Mouse (Mus musculus) liver (tissue): ENCODE data around the gene G430095P16Rik.
A peak's percentile ranks its signal among the peaks of the same experiment; 100 is the strongest.

Experiments used
- DNase-seq: peaks from one replicate; pipeline ENCODE4 v3.0.0-alpha.2; 2020; ENCODE audit warnings: mixed read lengths

The G430095P16Rik gene

DNA sequence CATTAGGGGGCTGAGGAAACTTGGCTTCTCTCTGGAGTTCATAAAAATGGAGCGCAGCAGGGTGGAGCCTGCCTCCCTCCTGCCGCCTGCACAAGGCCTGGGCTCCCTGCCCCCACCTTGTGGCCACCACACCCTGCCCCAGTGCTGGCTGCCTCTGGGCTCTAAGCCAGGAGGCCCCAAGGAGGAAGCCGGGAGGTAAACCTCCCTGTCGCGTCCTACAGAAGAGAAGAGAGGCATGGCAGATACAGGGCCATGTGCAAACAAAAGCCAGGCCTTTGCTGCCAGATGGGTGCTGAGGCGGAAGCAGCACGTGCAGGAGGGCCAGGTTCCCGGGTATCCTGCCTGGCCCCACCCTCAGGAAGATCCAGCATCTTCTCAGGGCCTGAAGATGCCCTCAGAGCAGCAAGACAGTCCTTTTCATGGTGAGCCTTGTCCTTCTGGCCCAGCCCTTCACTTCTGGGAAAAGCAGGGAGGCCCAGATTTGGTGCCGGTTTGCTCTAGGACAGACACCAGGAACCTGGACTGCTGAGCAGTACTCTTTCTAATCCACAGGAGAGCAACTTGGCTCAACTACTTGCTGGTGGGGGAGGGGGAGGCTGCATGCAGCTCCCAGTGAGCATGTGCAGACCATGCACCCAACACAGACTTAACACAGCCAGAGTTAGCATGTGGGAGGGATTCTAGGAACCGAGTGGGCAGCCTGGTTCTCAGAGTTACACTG is at the start of gene G430095P16Rik:
G430095P16Rik (plus strand) TSS at position 158 of the 721 bp plus-strand sequence.
- peak; percentile 94 for DNase-seq

DNA sequence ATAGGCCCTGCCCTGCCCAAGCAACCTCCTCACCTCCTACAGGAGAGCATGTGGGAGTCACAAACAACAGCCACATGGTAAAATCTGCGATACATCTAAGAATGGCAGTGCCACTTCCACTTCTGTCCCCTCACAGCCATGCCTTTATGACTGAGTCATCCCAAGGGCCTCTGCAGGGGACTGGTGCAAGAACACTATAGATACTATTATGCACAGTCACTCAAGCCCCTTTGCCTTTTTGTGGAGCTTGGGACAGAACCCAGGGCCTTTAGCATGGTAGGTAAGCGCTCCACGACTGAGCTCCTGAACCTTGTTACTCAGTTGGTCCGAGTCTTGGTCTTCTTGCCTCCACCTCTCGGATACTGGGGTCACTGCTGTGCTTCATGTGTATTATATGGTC is 45.5 kb upstream of the G430095P16Rik start:
- DNase-seq = no peak

DNA sequence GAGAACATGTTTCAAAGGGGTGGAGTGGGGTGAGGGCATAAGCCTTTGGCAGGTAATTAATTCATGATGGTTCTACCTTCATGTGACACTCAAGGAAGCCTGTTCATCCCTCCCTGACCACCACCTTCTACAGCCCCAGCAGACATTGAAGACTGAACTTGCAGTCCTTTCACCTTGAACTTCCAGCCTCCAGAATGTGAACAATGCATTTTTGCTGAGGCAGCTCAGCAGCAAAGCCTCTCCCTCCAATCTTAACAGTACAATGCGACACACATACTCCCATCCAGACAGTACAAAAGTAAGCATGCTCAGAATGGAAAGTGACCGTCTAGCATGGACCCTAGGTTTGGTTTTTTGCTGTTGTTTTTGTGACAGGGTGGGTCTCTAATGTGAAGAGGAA is 41.3 kb upstream of the G430095P16Rik start:
- no peak for DNase-seq

DNA sequence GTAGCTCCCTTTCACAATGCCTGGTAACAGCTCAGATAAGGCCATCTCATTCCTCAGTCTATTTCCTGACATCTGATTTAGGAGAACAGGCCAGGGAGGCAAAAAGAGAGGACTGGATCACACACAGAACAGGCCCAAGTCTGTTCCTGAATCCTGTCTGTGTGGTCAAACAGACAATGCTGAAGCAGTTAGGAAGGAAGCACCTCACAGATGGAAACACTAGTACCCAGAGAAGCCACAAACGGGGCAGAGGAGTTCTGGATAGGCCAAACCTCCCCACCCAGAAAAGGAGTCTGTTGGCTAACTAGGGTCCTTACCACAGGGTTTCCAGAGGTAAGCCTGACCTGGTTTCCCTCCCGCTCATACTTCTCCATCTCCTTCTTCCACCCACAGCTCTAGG is 40.5 kb upstream of the G430095P16Rik start:
- DNase-seq = no peak

DNA sequence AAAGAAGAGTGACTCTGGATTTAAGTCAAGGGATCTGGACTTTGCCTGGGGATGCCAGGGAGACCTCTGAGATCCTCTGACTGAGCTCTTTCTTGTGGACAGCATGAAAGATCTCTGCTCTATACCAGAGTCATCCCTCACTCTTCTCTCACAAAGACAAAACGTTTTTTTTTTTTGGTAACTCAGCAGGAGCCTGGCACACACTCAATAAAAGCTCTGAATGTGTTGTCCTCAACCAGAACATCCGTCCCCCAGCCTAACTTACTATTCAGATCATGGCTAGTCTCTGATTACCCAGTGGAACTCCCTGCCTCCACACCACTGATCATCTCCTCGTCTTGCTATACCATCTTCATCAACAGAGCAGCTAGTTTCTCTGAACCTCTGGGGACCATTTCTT is 38.3 kb upstream of the G430095P16Rik start:
- no peak for DNase-seq

DNA sequence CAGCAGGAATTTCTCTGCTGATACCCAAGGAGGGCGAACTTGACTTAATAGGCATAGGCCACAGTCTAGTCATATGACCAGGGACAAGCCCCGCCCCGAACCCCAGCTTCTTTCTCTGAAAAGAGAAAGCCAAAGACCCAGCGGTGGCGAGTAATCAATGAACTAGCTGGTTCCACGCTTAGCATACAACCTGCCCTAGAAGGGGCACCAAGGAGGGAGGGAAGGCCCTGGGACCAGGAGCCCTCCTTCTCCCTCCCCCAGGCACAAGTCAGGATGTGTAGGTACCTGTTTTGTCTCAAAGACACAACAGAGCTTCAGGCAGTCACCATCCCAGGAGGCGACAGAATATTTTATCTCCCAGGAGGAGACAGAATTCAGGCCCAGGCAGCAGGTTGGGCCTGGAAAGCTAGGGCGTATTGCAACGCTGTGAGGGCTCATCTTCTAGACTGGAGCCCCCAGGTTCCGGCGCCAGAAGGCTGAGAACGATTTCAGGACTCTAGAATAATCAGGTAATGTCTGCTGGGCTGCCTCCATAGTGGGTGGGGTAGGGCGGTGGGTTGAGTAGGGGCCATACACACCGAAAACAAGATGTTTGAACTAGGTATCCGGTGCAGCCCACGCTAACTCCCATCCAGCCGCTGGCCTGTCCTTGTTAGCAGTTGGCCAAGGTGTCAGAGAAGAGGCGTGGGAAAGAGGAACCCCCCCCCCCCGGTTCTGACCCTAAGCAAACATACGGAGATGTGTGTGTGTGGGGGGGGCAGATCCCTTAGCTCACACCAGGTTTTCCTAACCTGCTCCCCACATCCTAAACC is 36.4 kb upstream of the G430095P16Rik start, which contains the start of gene Trmt1:
Trmt1 (plus strand) TSS at position 117 of the 812 bp plus-strand sequence.
- peak; percentile 71 for DNase-seq

DNA sequence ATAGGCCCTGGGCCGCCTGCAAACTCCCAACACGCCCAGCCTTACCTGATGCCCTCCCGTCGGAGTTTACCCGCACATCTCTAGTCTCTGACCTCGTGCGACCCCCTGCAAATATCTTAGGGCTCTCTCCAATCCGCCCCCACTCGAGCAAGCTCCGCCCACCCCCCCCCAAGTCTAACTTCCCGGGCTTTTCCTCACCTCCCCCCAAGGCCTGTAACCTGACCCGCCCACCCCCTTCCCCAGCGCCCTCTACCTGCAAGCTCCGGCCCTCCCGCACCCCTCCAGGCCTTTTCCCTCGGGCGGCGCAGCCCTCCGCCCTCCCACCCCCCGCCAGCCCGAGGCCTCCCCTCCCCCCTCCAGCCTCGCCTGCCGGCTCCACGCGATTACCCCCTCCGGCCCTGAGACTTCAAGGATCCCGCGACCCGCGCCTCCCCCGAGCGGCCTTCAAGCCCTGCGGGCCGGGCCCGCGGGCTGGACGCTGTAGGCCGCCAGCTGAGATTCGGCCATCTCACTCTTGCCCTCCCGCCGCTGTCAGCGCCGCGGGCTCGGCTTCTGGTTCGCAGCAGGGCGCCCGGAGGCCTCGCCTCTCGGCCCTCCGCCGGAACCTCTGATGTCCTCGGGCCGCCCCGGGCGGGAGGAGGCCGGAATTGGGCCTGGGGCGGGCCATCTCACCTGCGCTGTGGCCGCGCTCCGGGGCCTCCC is 35.7 kb upstream of the G430095P16Rik start:
- DNase-seq = peak; percentile 78

DNA sequence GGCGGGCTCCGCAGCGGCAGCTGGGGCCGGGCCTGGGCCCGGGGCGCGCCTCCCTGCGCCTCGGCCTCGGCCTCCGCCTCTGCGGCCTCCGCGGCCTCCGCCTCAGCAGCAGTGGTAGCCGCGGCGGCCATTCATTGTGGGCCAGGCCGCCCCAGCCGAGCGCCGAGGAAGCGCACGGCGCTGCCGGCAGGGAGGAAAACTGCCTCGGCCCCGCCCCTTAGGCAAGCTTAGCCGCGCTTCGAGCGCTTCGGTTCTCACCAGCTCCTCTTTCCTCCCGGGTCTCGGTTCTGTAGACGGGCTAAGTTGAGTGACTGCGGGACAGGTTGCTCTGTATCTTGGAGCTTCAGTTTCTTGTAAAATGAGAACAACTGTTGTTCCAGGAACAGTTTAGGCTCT is 35.1 kb upstream of the G430095P16Rik start, which contains the start of gene Nacc1:
Nacc1 (minus strand) TSS at position 158 of the 396 bp plus-strand sequence.
- peak; percentile 93 for DNase-seq

DNA sequence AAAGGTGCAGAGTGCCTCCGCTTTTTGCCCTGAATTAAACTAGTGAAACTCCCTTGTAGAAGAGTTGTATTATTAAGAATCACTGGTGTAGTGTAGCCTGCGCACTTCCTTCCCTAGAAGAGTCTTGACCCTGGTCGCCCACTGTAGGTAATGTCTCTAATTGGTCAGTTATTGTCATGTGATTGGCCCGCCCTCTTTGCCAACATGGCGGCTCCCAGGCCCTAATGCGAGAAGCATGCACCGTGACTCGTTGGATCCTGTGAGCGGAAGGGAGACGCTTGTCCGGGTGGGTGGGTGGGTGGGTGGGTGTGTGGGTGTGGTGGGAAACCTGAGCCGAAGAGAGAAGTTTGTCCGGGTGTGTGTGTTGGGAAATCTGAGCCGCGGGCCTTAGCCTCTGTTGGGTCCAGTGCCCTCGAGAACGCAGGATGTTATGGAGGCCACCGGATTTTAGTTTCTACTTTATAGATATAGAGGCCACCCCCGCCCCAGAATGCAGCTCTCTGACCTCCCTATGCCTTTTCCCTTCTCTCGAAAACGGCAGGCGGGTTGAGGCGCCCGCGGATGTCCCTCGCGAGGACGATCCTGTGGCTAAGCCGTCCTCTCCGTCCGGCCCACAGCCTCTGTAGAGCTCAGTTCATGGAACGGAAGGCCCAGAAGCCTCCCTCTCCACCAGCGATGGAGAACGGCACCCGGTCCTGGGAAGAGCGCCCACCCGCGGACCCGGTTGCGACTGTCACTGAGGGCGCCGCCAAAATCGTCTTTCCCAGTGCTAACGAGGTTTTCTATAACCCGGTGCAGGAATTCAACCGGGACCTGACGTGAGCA is 33.5 kb upstream of the G430095P16Rik start:
- DNase-seq = peak; percentile 86

DNA sequence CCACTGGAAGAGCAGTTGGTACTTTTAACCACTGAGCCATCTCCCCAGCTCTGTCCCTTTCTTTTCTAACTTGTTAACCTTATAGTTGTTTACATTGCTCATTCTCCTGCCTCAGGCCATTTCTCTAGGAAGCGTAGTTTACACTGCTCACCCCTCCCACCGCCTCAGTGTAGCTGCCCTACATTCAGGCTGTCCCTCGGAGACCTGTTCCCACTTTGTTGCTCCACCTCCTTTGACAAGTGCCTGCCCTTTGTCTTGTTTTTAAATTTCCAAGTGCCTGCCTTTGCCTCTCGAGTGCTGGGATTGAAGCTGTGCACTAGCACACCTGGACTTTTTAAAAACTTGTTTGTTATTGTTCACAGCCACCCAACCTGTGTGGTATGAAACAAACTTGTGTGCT is 29.5 kb upstream of the G430095P16Rik start:
- no peak for DNase-seq

DNA sequence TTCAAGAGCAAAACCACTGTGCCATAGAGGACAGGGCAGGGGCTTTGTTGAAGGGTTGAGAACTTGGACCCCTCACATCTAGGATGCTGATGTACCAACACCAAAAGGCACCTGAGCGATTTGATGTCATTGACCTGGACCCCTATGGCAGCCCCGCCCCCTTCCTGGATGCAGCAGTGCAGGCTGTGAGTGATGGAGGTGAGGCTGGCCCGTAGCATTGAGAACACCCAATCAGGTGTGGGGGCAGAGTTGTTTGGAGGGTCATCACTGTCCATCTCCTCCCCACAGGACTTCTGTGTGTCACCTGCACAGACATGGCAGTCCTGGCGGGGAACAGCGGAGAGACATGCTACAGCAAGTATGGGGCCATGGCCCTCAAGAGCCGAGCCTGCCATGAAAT is 27.7 kb upstream of the G430095P16Rik start:
- no peak for DNase-seq

DNA sequence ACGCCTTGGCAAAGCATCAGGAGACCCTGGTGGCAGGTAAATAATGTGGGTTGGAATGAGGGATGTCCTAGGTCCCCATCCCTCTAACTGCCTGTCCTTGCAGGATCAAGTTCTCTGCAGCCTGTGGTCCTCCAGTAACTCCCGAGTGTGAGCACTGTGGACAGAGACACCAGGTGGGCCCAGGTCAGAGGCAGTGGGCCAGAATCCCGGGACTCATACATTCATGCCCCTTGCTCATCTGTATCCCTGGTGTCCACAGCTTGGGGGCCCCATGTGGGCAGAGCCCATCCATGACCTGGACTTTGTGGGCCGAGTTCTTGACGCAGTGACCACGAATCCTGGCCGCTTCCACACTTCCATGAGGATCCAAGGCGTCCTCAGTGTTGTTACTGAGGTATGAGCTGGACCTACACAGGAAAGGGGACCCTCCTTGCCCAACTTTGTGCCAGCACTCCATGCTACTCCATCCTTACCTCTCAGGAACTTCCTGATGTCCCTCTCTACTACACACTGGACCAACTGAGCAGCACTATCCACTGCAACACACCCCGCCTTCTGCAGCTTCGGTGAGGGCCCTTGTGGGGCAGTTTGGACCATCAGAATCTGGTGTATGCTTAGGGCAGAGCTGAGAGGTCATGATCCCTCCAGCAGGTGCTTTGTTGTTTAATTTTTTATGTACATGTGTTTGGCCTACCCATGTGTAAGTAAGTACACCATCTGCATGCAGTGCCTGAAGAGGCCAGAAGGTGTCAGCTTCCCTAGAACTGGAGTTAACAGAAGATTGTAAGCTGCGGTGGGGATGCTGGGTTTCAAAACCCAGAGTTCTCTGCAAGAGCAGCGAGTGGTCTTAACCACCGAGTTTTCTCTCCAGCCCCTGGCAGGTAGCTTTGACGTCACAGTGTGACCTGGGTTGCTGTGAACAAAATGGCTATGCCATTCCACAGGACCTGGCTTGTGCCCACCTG is 25.4 kb upstream of the G430095P16Rik start:
- peak; percentile 61 for DNase-seq

DNA sequence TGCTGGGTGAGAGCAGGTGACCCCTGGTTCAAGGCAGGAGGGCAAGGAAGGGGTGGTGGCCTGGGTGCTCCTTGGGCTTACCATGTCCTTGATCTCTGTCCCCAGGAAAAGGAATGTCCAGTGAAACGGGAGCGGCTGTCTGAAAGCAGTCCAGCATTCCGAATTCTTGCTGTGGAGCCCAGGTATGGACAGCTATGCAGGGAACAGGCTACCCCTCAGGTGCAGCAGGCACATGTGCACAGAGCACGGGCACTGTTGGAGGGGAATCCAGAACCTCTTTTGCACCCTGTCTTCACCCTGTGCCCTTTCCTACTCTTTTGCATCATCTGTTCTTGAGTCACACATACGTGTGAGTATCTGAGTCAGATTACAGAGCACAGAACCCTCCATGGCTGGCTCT is 24.5 kb upstream of the G430095P16Rik start:
- no peak for DNase-seq

DNA sequence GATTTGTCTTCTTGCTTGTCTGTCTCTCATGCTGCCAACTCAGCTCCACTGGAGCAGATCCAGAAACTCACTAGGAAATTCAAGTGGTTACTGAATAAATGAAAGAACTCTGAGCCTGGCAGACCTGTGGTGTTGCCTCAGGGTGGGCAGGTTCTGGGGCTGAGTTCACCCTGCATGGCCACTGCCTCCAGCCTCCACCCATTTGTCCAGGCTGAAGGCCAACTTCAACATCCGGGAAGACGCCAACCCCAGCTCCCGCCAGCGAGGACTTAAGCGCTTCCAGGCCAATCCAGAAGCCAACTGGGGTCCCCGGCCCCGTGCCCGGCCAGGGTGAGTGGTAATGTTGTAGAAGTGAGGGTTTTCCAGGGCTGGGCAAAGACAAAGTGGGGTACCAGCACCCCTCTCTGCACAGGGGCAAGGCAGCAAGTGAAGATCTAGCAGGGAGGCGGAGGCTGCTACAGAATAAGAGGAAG is 23.8 kb upstream of the G430095P16Rik start:
- DNase-seq = no peak

DNA sequence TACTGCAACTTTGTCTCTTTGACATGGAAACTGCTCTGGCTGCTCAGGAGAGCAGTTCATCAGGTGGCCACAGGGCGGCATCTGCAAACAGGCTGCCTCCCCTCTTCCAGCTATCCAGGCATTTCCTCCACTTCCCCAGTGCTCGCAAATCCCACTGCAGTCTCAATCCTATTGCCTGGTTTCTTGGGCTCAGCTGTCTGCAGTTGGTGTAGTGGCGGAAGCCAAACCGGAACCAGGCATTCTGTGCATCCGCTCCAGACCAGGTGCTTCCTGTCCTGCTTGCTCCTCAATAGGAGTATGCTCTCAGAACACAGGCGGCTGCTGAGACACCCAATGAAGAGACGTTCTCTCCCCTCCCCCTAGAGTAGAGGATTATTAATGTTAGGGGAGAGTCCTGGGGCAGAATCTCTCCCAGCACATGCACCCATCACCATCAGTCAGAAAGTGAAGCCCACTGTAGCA is 22.9 kb upstream of the G430095P16Rik start:
- peak; percentile 83 for DNase-seq

DNA sequence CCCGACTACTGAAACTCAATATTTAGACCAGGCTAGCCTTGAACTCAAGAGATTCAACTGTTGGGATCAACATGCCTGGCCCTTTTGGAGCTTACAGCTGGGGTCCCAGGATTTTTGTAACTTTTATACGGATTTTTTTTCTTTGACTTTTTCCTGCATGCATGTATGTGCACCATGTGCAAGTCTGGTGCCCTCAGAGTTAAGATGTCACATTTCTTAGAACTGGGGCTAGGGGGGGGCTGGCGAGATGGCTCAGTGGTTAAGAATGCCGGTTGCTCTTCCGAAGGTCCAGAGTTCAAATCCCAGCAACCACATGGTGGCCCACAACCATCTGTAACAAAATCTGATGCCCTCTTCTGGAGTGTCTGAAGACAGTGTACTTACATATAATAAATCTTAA is 22.3 kb upstream of the G430095P16Rik start:
- DNase-seq = no peak

DNA sequence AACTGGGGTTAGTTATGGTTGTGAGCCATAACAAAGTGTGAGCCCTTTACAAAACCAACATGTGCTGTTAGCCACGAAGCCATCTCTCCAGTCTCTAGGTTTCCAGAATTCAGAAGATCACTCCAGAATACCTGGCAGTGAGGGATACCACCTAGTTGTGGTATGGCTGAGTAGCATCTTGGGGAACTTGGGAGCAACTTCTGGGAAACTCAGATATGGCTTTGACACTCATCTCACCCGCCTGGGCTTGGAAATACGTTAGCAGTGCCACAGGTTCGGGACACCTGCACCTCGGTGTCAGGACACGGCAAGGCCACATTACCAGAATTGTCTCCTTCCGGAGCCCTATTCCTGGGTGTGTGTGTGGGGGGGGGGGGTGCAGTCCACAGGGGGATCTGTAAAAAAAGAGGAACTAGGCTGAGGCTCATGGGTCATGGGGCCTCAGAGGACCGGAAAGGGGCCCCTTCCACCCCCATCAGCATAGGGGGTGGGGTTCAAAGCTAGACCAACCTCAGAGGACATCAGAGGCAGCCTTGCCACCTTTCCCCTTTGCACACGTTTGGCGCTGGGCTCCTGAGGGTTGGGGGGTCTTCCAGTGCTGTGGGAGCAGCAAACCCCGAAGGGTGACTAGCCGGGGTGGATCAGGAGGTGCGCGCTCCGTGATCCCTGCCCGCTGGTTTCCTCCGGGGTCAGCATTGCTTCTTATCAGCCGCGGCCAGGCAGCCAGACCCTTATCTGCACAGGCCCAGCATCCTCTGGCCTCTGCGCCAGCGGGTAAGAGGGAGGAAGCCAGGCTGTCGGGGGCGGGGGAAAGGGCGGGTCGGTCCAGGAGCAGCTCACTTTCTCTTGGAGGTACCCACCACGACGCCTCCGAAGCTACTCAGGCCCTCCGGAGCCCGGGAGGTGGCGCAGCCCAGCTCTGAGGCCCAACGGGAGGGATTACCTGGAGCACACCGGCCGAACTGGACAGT is 21.6 kb upstream of the G430095P16Rik start, which contains the start of gene Lyl1:
Lyl1 (plus strand) TSS at position 517 of the 971 bp plus-strand sequence.
- peak; percentile 99 for DNase-seq

DNA sequence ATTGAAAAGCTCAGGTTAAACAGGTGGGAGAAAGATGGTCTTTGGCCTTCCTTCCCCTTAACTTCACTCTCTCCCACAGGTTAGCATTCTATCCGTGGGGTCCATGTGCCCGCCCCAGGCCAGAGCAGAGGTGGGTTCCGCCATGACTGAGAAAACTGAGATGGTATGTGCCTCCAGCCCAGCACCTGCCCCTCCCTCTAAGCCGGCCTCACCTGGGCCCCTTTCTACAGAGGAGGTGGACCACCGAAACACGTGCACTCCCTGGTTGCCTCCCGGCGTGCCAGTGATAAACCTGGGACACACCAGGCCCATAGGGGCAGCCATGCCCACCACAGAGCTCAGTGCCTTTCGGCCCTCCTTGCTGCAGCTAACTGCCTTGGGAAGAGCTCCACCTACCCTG is 20.2 kb upstream of the G430095P16Rik start:
- peak; percentile 70 for DNase-seq

DNA sequence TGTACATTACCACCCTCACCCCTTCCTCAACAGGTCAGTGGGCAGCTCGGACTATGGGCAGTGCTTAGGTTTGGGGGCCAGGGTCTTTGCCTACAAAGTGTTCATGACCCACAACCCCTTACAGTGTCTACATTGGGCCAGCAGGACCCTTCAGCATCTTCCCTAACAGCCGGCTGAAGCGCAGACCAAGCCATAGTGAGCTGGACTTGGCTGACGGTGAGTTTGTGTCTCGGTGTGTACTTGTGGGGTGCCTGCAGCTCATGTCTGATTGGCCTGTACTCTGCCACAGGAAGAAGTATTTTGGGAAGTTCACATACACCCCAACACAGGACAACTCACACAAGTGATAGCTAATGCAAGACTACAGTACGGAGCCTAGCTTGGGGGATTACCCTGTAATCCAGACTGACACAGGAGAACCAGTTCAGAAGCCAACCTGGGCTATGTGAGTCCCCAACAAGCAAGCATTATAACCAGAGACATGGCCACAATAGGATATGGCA is 19.8 kb upstream of the G430095P16Rik start:
- peak; percentile 46 for DNase-seq
